Mouse (Mus musculus) CH12F3 (cell line): ENCODE results near the gene Unc13c.

ENCODE experiments used
- in situ Hi-C: fragments of 300-500 bp; cut with MboI; formaldehyde crosslinking; loops from 2 replicates; pipeline ENCODE4 v1.14.3; 2020; ENCODE audit warnings: low sequenced_read_pairs

The Unc13c gene

DNA sequence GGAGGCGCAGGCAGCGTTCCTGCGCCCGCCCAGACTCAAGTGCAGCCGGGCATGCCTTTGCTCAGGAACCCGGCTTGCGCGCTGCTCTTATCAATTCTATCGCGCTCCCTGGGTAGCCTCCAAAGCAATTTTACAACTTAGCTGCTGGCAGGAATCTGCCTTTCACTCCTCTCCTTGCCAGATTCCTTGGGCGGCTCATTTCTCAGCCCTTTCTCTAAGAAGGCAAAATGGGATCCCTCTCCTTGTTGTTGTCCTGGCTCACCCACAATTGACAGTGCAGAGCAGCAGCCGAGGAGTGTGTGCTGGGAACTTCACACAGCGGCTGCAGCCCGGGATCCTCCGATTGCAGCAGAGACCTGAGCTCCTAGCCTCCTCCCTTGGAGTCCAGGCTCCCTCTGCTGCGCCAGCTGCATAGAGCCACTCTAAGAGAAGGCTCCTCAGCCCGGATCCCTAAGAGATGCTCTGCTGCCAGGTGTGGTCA lies at the start of gene Unc13c:
Gene Unc13c, minus strand, starts transcription at position 326 of the 481 bp plus-strand sequence.
- in situ Hi-C loops, result no loop called here

DNA sequence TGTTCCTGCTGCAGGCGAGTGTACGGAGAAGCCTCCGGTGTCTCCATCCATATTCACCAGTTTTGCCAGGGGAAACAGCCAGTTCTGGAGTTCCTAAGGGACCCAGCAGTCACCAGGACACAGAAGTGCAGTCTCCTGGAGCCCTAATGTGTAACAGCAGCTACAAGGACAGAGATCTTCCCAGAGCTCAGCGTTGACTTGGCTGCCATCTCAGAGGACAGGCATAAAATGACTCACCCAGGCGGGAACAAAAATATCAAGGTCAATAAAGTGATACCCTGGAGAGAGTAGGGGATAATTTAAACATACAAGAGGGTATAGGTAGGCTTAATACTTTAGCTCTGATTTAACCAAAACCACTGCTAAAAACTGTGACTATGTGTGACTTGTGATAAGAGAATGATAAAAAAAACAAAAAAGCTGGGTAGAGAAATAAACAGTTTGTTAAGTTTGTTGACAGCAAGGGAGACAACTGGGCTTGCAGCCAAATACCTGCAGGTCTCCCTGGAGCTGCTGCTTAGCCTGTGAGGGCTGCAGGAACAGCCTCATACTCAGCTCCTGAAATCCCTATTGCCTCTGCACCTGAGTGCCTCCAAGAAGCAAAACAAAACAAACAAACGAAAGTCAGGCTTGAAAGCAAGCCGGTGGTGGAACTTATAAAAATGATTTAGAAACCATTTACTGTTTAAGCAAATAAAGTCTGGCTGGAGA lies 39.4 kb upstream of the Unc13c start:
- in situ Hi-C loops, result no loop called here

- in situ Hi-C loops, result no loop called here
These were observed 33.7 kb upstream of the Unc13c start for GRCm38 (mm10) chr9:74002388-74002990.

- in situ Hi-C loops, result loop anchor here (25.0 kb wide), 1 partner anchor 826 kb away; no protein-coding TSS in a partner anchor
These were observed 19.3 kb upstream of the Unc13c start for GRCm38 (mm10) chr9:73988096-73988495.

GRCm38 (mm10) chr9:73987236-73987635 lies 18.5 kb upstream of the Unc13c start:
- in situ Hi-C loops, result loop anchor here (25.0 kb wide), 1 partner anchor 825 kb away; no protein-coding TSS in a partner anchor

GRCm38 (mm10) chr9:73982597-73983344 lies 14.0 kb upstream of the Unc13c start:
- in situ Hi-C loops, result loop anchor here (25.0 kb wide), 1 partner anchor 820 kb away; no protein-coding TSS in a partner anchor

GRCm38 (mm10) chr9:73972327-73972988 lies 3.7 kb upstream of the Unc13c start:
- in situ Hi-C loops, result no loop called here

GRCm38 (mm10) chr9:73970717-73971116 lies 2.0 kb upstream of the Unc13c start:
- in situ Hi-C loops, result no loop called here

DNA sequence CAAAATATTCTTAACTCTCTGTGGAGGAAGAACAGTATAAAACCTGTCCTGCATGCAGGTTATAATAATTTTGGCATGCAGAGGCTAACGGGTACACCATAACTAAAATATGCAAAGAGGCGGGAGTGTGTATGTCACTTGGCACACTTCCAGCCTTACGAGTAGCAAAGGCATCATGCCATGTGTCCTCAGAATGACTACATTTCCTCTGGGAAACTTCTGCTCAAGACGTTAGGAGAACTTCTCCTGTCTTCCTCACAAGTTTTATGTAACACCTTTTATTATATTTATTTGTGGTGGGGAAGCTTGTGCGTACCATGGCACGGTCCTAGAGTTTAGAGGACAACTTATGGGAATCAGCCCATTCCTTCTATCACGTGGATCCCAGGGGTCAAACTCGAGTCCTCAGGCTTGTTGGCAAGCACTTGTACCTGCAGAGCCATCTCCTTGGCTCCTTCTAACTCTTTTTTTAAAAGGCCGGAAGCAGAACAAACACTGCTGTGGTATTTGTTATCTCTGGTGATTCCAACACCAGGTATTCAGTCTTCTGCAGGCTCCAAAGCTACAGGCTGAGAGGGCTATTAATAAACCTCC lies 3.3 kb downstream of the Unc13c start:
- in situ Hi-C loops, result no loop called here

- in situ Hi-C loops, result no loop called here
These were observed 6.3 kb downstream of the Unc13c start for GRCm38 (mm10) chr9:73962471-73962870.

GRCm38 (mm10) chr9:73952331-73952730 lies 16.4 kb downstream of the Unc13c start:
- in situ Hi-C loops, result no loop called here

DNA sequence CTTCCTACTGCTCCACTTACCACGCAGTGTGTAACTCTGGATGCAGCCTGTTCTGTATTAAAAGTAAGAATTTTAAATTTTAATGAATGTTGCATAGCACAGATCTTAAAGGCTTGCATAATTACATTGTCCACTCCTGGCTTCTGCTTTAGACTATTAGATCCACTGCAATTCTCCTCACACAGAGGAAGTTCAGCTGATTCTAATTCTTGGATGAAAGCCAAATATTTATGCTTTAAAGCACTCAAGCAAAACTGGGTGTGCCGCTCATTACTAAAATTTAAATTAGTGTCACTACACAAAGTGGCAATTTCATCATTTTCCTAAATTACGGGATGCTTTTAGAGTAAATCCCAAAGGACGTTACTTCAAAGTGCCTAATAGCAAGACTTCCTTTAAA lies 17.2 kb downstream of the Unc13c start:
- in situ Hi-C loops, result no loop called here

GRCm38 (mm10) chr9:73934844-73935243 lies 33.9 kb downstream of the Unc13c start:
- in situ Hi-C loops, result no loop called here

GRCm38 (mm10) chr9:73931988-73932387 lies 36.8 kb downstream of the Unc13c start:
- in situ Hi-C loops, result no loop called here

DNA sequence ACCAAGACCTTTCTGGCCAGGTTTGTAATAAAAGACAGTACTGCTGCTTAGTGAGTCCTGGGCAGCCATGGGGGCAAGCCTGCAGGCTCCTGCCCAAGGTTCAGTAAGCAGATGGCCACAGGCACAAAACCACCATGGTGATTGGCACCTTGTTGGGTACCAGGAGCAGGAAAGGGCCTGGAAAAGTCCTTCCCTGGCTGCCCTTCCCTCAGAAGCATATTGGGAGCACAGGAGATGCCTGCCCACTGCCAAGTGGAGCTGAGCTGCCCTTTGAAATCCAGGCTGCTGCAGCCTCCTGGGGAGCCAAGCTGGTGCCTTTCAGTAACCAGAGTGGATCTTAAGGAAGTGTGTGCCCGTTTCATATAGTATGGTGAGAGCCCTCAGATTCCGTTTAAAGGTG lies 41.5 kb downstream of the Unc13c start:
- in situ Hi-C loops, result no loop called here

DNA sequence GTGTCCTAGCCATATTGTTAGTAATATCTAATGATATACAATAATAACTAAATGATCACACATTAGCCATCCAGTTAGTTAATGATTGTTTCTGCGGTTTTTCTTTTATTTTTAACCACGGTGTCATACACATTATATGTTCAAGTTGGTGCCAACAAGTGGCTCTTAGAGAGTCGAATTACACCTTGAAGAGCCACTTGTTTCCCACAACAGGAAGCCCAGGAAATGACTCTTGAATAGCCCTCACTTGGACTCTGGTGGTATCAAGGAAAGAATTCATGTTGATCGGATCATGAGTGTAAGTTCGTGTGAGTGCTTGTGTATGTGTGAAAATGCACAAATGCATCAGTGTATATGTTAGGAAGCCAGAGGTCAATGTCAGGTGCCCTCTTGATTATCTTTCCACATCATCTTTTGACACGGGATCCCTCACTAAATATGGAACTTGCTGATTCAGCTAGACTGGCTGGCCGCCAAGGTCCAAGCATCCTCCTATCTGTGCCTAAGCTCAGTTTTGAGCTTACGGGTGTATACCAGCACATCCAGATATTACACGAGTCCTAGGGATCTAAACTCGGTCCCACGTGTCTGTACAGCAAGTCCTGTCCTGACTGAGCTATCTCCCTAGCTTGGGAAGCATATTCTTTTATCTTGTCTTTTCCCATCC lies 46.2 kb downstream of the Unc13c start:
- in situ Hi-C loops, result no loop called here

- in situ Hi-C loops, result no loop called here
These were observed 62.8 kb downstream of the Unc13c start for GRCm38 (mm10) chr9:73905959-73906358.

DNA sequence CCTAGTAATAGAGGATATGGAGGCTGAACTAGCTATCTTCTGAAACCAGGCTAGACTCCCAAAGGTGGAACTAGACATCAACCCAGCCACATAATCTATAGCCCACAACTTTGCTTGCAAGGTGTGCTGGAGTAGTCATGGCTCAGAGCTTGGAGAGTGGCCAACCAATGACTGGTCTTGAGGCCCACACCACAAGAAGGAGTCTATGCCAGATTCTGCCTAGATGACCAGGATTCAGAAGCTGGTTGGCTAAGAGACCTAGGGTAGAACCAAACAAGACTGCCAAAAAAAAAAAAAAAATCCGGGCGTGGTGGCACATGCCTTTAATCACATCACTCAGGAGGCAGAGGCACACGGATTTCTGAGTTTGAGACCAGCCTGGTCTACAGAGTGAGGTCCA lies 70.2 kb downstream of the Unc13c start:
- in situ Hi-C loops, result no loop called here

DNA sequence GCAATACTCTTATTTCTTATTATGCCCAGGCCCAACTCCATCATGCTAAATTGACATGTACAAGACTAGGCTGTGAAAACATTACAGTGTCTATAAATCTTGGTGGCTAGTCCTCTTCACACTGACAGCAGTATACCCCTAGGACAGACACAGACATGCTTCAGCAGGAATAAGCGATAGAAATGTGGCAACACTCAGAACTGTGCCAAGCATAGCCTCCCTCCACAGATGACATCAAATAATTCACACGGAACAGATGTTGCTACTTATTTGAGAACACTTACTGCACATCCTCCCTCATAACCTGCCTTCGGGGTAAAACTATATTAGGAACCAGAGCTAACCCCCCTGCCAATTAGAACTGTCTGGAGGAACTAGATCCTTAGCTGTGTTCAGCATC lies 72.6 kb downstream of the Unc13c start:
- in situ Hi-C loops, result no loop called here

DNA sequence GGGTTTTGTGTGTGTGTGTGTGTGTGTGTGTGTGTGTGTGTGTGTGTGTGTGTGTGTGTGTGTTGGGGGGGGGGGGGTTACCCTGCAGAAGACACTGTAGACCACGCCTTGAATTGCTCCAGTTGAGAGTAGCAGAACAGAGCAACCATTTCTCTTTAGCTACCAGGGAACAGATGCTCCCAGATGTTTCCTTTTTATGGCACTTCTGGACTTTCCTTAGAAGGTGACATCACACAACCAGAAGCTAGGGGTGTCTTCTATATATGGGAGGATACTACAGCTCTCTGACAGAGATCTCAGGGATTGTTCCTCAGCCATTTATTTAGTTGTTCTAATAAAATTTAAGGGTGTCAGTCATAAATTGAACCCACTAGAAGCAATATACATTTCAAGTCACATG lies 85.2 kb downstream of the Unc13c start:
- in situ Hi-C loops, result no loop called here
